34 mouse cellular contexts compared by ENCODE assay signal in genomic region chr19:26093844-26094243, GRCm38 (mm10).
"Had no signal": no experiment of that assay in that cellular context is flagged by ENCODE, and none has a peak within 500 bp of the region (broad histone marks: within the 10 kb centered on the region; RNA-seq: fewer than 3 reads in every experiment).

No protein-coding gene starts in this region.

- H3K4me3 ChIP-seq: heart, adult 2 months; heart, embryonic 10.5 days; heart, embryonic 12.5 days; heart, embryonic 13.5 days; heart, embryonic 15.5 days; hindbrain, embryonic 10.5 days; hindbrain, embryonic 12.5 days; hindbrain, embryonic 13.5 days; hindbrain, embryonic 15.5 days; kidney, embryonic 15.5 days; layer of hippocampus, adult 2 months had no signal

- H3K4me2 ChIP-seq: heart, embryonic 11.5 days; heart, embryonic 12.5 days; heart, embryonic 13.5 days; heart, embryonic 15.5 days; hindbrain, embryonic 12.5 days; hindbrain, embryonic 13.5 days; hindbrain, embryonic 14.5 days; hindbrain, embryonic 15.5 days; kidney, embryonic 15.5 days had no signal

- H3K4me1 ChIP-seq: heart, embryonic 10.5 days; hindbrain, embryonic 10.5 days; hindbrain, embryonic 12.5 days; hindbrain, embryonic 13.5 days; hindbrain, embryonic 15.5 days had no signal

- H3K27ac ChIP-seq: heart, adult 2 months; heart, embryonic 10.5 days; heart, embryonic 13.5 days; heart, embryonic 15.5 days; hindbrain, embryonic 10.5 days; hindbrain, embryonic 12.5 days; hindbrain, embryonic 13.5 days; hindbrain, embryonic 14.5 days; hindbrain, embryonic 15.5 days; hindbrain, postnatal 0 days; kidney, embryonic 15.5 days; kidney, postnatal 0 days; layer of hippocampus, adult 2 months had no signal

- H3K9me3 ChIP-seq: heart, embryonic 10.5 days; heart, embryonic 12.5 days; heart, embryonic 13.5 days; heart, embryonic 15.5 days; hindbrain, embryonic 10.5 days; hindbrain, embryonic 12.5 days; hindbrain, embryonic 13.5 days; hindbrain, embryonic 15.5 days; kidney, embryonic 15.5 days had no signal

- H3K27me3 ChIP-seq: heart, embryonic 12.5 days; heart, embryonic 13.5 days; heart, embryonic 15.5 days; hindbrain, embryonic 12.5 days; hindbrain, embryonic 13.5 days; hindbrain, embryonic 15.5 days; kidney, embryonic 15.5 days had no signal

- DNase-seq: heart, adult 18-20 months; heart, adult 2 months; heart, postnatal 10 days; heart, postnatal 14 days; heart, postnatal 36 days; heart, postnatal 4 days; kidney, adult 11 months; kidney, adult 18-20 months; kidney, adult 2 months; kidney, adult 8-10 months; kidney, adult 9 months; kidney, postnatal 10 days; kidney, postnatal 14 days; kidney, postnatal 25 days; kidney, postnatal 36 days; kidney, postnatal 4 days; layer of hippocampus, adult 9-11 months; layer of hippocampus, postnatal 36 days had no signal

- H3K9ac ChIP-seq: heart, embryonic 12.5 days; heart, embryonic 13.5 days; heart, embryonic 15.5 days; hindbrain, embryonic 12.5 days; hindbrain, embryonic 13.5 days; hindbrain, embryonic 14.5 days; hindbrain, embryonic 15.5 days; kidney, embryonic 15.5 days had no signal

- H3K36me3 ChIP-seq: heart, embryonic 10.5 days; heart, embryonic 12.5 days; heart, embryonic 13.5 days; heart, embryonic 15.5 days; hindbrain, embryonic 10.5 days; hindbrain, embryonic 12.5 days; hindbrain, embryonic 13.5 days; hindbrain, embryonic 15.5 days; kidney, embryonic 15.5 days had no signal

- ATAC-seq: hindbrain, embryonic 16.5 days; hindbrain, postnatal 0 days; inflammation-experienced regulatory T-cells, adult 6 months had no signal
